Mouse (Mus musculus): ENCODE data around the gene Ythdf1.

GRCm38 (mm10) chr2:180925176-180925575 is 4.4 kb upstream of the Ythdf1 start:
- TF ChIP-seq CTCF (IDR thresholded peaks at IDR 0.05; ENCODE audit: low read depth), result peak; percentile 95
- no peak for TF ChIP-seq EP300 (IDR thresholded peaks at IDR 0.05; ENCODE audit: low read depth)
